Mouse (Mus musculus) intestine, postnatal 0 days (tissue): ENCODE data around the gene Diaph3. TPM values are rescaled to one million over a fixed set of nuclear protein-coding genes. Genes with fewer than 3 reads are reported as not detected.

Source experiments
- ATAC-seq: fragments of 200-750 bp; cut with Nextera tagmentation; 2 replicates; pipeline ENCODE4 v1.8.0; 2017; ENCODE audit warnings: mild to moderate bottlenecking, moderate TSS enrichment, moderate library complexity
- H3K27ac ChIP-seq: fragments of 300-500 bp; sonication (generic); 2 replicates; pipeline ENCODE4 v1.5.1; 2014; ENCODE audit warnings: mild to moderate bottlenecking, low read depth, low read length, moderate library complexity
- H3K27me3 ChIP-seq: fragments of 300-500 bp; sonication (generic); replicated peaks from 2 replicates; pipeline ENCODE4 v1.6.1; 2014; ENCODE audit warnings: low read length, mixed read lengths; ENCODE audit not compliant: control insufficient read depth, insufficient read depth
- H3K36me3 ChIP-seq: fragments of 300-500 bp; sonication (generic); 2 replicates; pipeline ENCODE4 v1.6.1; 2014; ENCODE audit warnings: mild to moderate bottlenecking, moderate library complexity; ENCODE audit not compliant: control insufficient read depth, insufficient read depth
- H3K4me1 ChIP-seq: fragments of 300-500 bp; sonication (generic); replicated peaks from 2 replicates; pipeline ENCODE4 v1.6.1; 2014; ENCODE audit warnings: antibody characterized with exemption, low read length, mixed read lengths; ENCODE audit not compliant: control insufficient read depth, insufficient read depth
- H3K4me2 ChIP-seq: fragments of 300-500 bp; sonication (generic); replicated peaks from 2 replicates; pipeline ENCODE4 v1.6.1; 2014; ENCODE audit warnings: low read depth, mild to moderate bottlenecking, moderate library complexity
- H3K4me3 ChIP-seq: fragments of 300-500 bp; sonication (generic); 2 replicates; pipeline ENCODE4 v1.5.1; 2014; ENCODE audit warnings: low read depth, low read length
- H3K9ac ChIP-seq: fragments of 300-500 bp; sonication (generic); 2 replicates; pipeline ENCODE4 v1.6.1; 2014; ENCODE audit warnings: mild to moderate bottlenecking, low read depth, low read length
- H3K9me3 ChIP-seq: fragments of 300-500 bp; sonication (generic); 2 replicates; pipeline ENCODE4 v1.6.1; 2016; ENCODE audit warnings: mixed run types; ENCODE audit not compliant: control insufficient read depth
- CTCF ChIP-seq: sonication (generic); IDR thresholded peaks from 2 replicates; pipeline ENCODE4 v1.5.1; 2016; ENCODE audit warnings: low read depth, mild to moderate bottlenecking, control low read depth, antibody characterized with exemption, moderate library complexity
- WGBS: fragments of 180-500 bp; shearing (Covaris S2); extraction: QIAGEN DNeasy Blood & Tissue Kit; methylation state at CpG from one replicate; pipeline ENCODE4 v1.1.7; 2014; 5-methylcytosine and 5-hydroxymethylcytosine counted together
- polyA plus RNA-seq: library from polyadenylated mRNA; unstranded; fragments of >200 nt; fragmentation: Nextera tagmentation; extraction: Ambion mirVana; gene quantifications from 2 replicates; pipeline ENCODE4 v1.2.1, GENCODE M21; 2015

The Diaph3 gene
- polyA plus RNA-seq, 1 experiment from 2014 or later = 2.6 TPM

DNA sequence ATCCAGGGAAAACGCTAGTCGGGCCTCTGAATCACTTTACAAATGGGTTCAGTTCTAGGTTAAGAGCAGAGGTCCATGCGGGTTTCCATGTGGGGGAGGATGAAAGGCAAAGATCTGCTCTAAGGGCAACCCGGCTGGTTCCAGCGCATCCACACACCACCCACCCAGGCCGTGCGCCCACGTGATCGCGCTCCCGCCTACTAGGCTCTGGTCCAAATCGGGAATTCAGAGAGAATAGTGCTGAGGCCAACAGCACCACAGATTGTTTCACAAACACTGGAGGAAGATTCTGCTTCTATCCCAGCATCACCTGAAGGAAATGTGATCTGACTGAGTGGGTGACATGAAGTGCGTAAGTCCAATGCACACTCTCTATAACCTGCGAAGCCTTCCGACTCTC, 17.9 kb downstream of the Diaph3 start:
- H3K27me3 ChIP-seq = no peaks in the 10 kb centered on the region
- no peak for TF ChIP-seq CTCF
- no peak overlapping the region for H3K4me3 ChIP-seq
- no peaks in the 10 kb centered on the region for H3K4me1 ChIP-seq
- no peaks in the 10 kb centered on the region for H3K36me3 ChIP-seq
- WGBS = 95% methylated on average over 15 of the region's 15 CpGs
- no peaks in the 10 kb centered on the region for H3K9me3 ChIP-seq
- ATAC-seq = no peak
- no peak overlapping the region for H3K4me2 ChIP-seq
- H3K27ac ChIP-seq = no peak overlapping the region
- H3K9ac ChIP-seq = no peak overlapping the region

DNA sequence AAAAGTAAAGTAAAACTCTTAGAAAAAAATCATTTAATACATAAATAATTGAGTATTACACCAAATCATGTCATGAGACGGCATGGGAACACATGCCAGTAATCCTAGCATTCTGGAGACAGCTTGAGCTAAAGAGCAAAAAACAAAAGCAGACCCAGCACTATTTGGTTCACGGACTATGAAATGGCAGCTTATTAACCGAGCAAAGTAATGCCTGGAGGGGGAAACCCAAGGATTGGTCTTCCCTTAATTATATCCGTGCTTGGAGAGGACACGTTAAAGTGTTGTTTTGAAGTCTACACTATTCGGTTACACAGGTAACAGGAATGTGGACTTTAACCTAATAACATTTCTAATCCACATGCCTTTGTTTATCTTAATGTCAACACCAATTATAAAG, 19.2 kb downstream of the Diaph3 start:
- no peaks in the 10 kb centered on the region for H3K9me3 ChIP-seq
- H3K27me3 ChIP-seq = no peaks in the 10 kb centered on the region
- no peak overlapping the region for H3K9ac ChIP-seq
- no peaks in the 10 kb centered on the region for H3K4me1 ChIP-seq
- WGBS = 59% methylated on average over 6 of the region's 6 CpGs
- H3K4me3 ChIP-seq = no peak overlapping the region
- no peak overlapping the region for H3K4me2 ChIP-seq
- H3K27ac ChIP-seq = no peak overlapping the region
- H3K36me3 ChIP-seq = no peaks in the 10 kb centered on the region
- no peak for TF ChIP-seq CTCF
- ATAC-seq = no peak

DNA sequence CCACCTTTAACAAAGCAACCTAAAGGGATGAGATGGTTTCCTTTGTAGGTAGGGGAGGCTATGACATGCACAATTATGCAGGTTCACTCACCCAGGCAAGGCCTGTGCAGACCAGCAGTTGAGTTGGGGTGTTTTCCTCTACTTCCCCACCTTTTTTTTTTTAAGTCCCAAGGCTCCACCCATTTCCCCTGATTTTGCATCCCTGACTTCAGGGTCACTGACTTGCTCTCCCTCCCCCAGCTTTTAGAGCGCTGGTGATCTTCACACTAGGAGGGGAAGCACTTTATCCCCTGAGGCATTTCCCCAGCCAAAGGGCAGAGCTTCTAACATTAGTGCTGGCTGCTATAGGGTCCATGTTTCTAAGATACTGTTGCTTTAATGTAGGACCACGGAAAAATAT, 30.4 kb downstream of the Diaph3 start:
- no peak for ATAC-seq
- WGBS = 61% methylated on average over 2 of the region's 2 CpGs
- Histone ChIP-seq H3K4me2 (no peak overlapping the region), H3K4me1 (no peaks in the 10 kb centered on the region), H3K36me3 (no peaks in the 10 kb centered on the region), H3K27me3 (no peaks in the 10 kb centered on the region), H3K27ac (no peak overlapping the region), H3K9ac (no peak overlapping the region), H3K9me3 (no peaks in the 10 kb centered on the region), H3K4me3 (no peak overlapping the region)
- TF ChIP-seq CTCF = no peak

DNA sequence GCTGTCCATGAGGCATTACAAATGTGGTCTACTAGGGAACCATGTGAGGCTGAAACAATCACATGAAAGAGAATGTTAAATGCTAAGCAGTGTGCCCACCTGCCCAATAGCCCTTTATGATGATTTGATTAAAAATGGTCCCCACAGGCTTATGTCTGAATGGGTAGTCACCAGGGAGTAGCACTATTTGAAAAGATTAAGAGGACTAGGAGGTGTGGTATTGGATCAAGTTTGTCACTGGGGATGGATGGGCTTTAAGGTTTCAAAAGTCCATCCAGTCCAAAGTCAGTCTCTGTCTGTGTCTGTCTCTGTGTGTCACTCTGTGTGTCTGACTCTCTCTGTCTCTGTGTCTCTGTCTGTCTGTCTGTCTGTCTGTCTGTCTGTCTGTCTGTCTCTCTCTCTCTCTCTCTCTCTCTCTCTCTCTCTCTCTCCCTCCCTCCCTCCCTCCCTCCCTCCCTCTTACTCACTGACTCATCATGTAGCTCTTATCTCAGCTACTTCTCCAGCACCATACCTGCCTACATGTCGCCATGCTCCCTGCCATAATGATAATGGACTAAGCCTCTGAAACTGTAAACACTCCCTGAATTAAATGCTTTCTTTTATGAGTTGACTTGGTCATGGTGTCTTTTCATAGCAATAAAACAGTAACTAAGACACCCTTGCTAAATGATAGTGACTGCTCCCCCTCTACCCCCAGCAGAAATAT, 41.5 kb downstream of the Diaph3 start:
- no peak for ATAC-seq
- H3K27ac ChIP-seq = no peak overlapping the region
- 47% methylated on average over 1 of the region's 1 CpGs for WGBS
- H3K4me1 ChIP-seq = no peaks in the 10 kb centered on the region
- no peaks in the 10 kb centered on the region for H3K27me3 ChIP-seq
- no peaks in the 10 kb centered on the region for H3K9me3 ChIP-seq
- H3K9ac ChIP-seq = no peak overlapping the region
- no peak overlapping the region for H3K4me2 ChIP-seq
- no peaks in the 10 kb centered on the region for H3K36me3 ChIP-seq
- TF ChIP-seq CTCF = no peak
- H3K4me3 ChIP-seq = no peak overlapping the region

DNA sequence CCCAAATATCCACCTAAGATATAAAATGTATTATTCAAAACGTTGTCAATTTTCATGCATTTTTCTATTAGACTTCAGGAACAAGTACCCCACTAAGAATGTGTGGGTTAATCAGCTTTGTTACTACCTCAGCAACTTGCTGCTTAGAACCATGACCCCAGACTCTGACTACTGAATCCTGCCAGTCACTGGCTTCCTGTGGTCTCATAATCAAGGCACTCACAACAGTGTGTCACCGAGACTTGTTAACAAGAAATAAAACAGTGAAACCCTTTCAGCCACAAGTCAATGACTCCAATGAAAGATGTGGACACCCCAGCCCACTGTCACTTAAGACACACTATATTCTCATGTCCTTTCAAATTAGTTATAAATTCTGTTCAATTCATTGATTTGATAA, 42.9 kb downstream of the Diaph3 start:
- 83% methylated on average over 2 of the region's 2 CpGs for WGBS
- Histone ChIP-seq H3K27ac (no peak overlapping the region), H3K9me3 (no peaks in the 10 kb centered on the region), H3K9ac (no peak overlapping the region), H3K4me2 (no peak overlapping the region), H3K27me3 (no peaks in the 10 kb centered on the region), H3K36me3 (no peaks in the 10 kb centered on the region), H3K4me1 (no peaks in the 10 kb centered on the region), H3K4me3 (no peak overlapping the region)
- TF ChIP-seq CTCF = no peak
- no peak for ATAC-seq

DNA sequence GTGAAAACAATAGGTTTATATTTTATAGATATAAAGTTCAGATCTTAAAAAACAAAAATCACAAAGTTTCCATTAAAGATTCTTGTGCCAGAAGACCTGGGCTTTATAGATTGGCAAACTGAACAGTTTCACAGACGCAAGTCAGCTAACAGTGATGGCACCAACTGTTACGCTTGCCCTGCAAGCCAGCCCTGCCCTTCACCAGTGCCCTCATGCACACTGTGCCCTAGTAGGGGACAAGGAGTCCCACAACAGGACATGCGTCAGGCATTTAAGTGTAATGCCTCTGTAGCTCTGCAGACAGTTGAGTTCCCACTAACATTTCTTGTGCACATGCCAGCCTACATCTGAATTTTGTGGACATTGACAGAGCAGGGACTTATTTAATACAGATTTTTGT, 49.5 kb downstream of the Diaph3 start:
- Histone ChIP-seq H3K27ac (no peak overlapping the region), H3K4me3 (no peak overlapping the region), H3K36me3 (no peaks in the 10 kb centered on the region), H3K4me1 (no peaks in the 10 kb centered on the region), H3K4me2 (no peak overlapping the region), H3K27me3 (no peaks in the 10 kb centered on the region), H3K9ac (no peak overlapping the region), H3K9me3 (no peaks in the 10 kb centered on the region)
- ATAC-seq = no peak
- TF ChIP-seq CTCF = no peak
- WGBS = 95% methylated on average over 3 of the region's 3 CpGs

DNA sequence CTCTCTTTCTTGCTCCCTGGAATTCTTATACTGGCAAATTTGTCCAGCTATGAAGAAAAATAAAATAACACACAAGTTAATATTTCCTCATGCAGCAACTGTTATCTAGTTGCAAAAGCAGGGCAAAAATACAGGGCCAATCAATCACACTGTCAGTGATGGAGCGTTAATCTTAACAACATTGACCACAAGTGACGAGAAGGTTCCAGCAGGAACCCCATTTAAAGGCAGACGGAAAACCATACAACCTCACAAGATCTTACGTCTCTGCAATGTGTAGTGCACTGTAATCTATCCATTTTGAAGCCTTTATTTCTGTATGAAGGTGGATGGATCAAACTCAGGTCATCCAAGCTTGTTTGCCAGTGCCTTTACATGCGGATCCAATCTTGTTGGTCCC, 49.9 kb downstream of the Diaph3 start:
- H3K4me3 ChIP-seq = no peak overlapping the region
- WGBS = 89% methylated on average over 5 of the region's 5 CpGs
- H3K4me1 ChIP-seq = no peaks in the 10 kb centered on the region
- no peaks in the 10 kb centered on the region for H3K27me3 ChIP-seq
- H3K9me3 ChIP-seq = no peaks in the 10 kb centered on the region
- no peak for TF ChIP-seq CTCF
- H3K4me2 ChIP-seq = no peak overlapping the region
- ATAC-seq = no peak
- H3K27ac ChIP-seq = no peak overlapping the region
- no peaks in the 10 kb centered on the region for H3K36me3 ChIP-seq
- H3K9ac ChIP-seq = no peak overlapping the region
